Mouse (Mus musculus): ENCODE results near the gene Nudt16l1.

Gene Nudt16l1

DNA sequence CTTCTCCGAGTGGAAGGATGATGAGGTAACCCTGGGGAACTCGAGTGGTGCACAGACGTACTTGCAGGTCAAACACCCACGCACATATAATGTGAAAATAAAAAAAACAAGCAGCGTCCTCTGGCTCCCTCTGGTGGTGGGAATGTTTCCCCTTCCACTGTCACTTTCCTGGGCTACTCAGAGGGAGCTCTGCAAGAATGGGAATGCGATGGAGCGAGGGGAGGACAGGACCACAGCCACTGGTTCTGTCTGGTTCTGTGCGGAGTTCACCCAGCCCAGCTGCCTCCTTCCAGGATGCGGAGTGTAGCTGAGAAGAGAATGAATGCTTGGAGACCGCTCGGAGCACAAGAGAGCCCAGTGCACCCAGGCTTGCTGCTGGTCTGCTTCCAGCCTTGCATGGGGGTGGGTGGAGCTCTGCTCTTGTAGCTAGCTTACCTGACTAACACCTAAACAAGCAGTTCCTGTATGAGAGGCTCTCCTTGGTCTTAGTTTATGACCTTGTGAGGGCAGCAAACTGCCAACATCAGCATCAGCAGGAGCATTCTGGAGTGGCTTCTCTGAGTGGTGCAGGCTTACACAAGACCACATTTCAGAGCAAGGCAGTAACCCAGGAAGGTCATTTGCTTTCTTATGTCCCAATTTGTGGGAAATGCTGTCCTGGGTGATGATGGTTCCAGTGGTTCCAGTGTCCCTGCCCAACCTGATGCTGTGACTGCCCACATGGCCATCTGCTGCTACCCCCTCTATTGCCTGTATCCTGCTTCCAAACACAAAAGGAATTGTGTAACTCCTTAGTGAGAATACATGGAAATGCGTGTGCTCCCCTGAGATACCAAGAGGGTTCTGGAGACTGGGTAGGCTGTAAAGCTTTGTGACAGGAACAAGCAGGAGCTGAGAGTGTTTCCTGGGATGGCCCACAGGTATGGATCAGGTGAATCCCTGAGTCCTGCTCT is 24.5 kb upstream of the Nudt16l1 start:
- peak; percentile 92 for DNase-seq (ENCODE audit: low spot score)

DNA sequence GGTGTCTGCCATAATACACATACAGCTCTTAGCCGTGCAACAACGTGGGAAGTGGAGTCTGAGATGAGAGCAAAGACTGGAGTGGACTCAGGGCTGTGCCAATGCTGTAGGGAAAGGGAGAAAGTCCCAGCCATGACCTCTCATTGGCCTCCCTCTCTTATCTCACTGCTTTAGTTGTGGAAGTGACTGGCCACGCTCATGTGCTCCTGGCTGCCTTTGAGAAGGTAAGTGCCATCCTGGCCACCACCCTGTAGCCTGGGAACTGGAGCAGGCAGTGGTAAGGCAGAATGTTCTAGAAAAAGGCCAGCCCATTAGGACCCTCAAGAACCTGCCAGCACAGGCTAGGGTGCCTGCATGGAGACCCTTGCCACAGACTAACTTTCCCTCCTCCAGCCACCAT is 22.6 kb upstream of the Nudt16l1 start:
- no peak for DNase-seq (ENCODE audit: low spot score)

- DNase-seq (ENCODE audit: low spot score): no peak
Measured at GRCm38 (mm10) chr16:4916608-4917007, 22.0 kb upstream of the Nudt16l1 start.

- DNase-seq (ENCODE audit: low spot score): no peak
Measured at GRCm38 (mm10) chr16:4920556-4920955, 18.0 kb upstream of the Nudt16l1 start.

- no peak for DNase-seq (ENCODE audit: low spot score)
Measured at GRCm38 (mm10) chr16:4922481-4922880, 16.1 kb upstream of the Nudt16l1 start.

- DNase-seq (ENCODE audit: low spot score): no peak
Measured at GRCm38 (mm10) chr16:4923996-4924395, 14.6 kb upstream of the Nudt16l1 start.

DNA sequence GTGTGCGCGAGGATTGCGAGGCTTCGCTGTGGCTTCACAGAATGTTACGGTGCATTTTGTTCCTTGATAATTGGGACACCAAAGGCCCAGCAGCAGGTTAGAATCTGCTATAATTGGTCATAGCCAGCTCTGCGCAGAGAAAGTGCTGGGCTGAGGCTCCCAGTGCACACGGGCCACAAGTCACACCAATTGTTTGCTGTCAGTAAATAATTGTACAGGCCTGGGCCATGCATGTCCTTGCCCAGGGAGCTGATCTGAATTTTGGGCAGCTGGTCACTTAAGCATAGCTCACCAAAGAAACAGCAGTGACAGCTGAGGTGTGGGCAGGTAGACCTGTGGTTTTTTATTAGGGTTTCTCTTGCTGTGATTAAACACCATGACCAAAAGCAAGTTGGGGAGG is 10.6 kb upstream of the Nudt16l1 start:
- no peak for DNase-seq (ENCODE audit: low spot score)

DNA sequence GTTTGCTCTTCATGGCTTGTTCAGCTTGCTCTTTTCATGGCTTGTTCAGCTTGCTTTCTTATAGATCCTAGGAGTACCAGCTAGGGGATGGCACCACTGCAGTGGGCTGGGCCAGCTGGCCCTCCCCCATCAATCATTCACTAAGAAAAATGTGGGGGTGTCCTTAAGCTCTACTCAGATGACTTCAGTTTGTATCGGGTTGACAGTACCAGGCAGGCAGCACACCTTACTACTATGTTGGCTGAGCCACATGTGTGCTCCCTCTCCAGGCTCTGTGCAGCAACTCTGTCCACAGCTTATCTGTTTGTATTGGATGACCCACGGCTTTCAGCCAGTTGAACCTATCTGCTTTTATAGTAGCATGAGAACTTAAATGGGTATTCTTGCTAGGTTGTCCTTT is 10.1 kb upstream of the Nudt16l1 start:
- DNase-seq (ENCODE audit: low spot score): no peak

GRCm38 (mm10) chr16:4932429-4932828 is 6.1 kb upstream of the Nudt16l1 start:
- DNase-seq (ENCODE audit: low spot score): no peak

DNA sequence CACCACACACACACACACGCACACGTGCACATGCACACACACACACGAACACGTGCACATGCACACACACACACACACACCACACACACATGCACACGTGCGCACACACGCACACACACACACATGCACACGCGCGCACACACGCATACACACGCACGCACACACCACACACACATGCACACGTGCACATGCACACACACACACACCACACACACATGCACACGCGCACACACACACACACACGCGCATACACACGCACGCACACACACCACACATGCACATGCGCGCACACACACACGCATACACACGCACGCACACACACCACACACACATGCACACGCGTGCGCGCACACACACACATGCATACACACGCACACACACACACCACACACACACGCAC is 3.1 kb upstream of the Nudt16l1 start:
- no peak for DNase-seq (ENCODE audit: low spot score)

DNA sequence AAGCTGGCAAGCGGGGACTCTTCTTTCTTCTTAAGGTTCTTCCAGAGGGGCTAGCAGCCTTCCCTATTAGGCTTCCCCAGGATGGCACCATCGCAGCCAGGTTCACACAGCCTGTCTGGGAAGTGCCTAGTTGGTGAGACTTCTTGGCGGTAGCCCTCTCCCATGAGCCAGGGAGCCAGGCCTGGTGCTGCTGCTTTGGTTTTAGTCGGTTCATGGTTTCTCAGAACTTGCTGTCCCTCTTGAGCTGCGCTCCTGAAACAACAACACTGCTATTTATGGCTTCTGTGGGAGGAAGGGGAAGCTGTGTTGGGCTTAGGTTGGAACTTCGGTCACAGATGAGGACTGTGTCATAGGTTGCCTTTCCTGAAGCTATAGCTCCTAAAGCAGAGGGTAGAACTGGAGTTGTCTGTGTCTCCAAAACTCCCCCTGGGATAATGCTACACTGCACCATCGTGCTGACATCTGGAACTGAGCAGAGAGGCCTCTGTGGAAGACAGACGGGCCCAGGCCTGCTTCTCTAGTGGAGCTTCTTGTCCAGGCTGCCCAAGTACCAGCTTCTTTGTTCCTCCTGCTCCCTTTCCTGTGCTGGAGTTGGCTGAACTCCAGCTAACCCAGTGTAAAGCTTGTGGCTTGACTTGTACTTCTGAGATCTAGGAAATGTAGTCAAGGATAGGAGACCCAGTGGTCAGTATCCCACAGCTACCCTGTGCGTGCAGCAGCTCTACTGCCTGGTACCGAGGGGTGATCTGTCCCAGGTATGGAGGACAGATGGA is 2.4 kb upstream of the Nudt16l1 start:
- DNase-seq (ENCODE audit: low spot score): no peak

GRCm38 (mm10) chr16:4937351-4938190 is 990 bp upstream of the Nudt16l1 start:
- DNase-seq (ENCODE audit: low spot score): no peak

- DNase-seq (ENCODE audit: low spot score): peak; percentile 96
Measured at GRCm38 (mm10) chr16:4938989-4939388, 428 bp downstream of the Nudt16l1 start.

GRCm38 (mm10) chr16:4939412-4939811 is 851 bp downstream of the Nudt16l1 start:
- peak; percentile 32 for DNase-seq (ENCODE audit: low spot score)

DNA sequence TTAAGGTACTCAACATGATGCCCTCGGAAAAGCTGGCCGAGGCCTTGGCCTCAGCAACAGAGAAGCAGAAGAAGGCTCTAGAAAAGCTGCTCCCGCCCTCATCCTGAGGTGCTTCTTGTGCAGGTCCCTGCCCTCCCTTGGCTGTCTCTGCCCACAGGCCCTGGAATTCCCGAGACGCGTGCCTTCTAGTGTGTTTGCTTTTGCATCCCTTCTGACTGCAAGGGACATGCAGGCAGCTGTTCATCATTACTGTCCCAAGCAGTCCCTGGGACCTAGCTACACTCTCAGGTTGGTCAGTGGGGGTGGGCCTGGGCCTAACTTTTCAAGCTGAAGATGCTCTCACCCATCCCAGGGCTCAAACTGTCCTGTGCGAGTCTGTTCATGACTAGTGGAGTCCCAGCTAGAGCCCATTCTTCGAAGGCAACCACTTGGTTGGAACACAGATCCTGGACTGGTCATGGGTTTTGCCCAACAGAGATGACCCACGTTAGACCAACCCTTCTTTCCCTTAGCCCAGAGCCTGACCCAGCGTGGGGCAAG is 1.8 kb downstream of the Nudt16l1 start:
- no peak for DNase-seq (ENCODE audit: low spot score)

DNA sequence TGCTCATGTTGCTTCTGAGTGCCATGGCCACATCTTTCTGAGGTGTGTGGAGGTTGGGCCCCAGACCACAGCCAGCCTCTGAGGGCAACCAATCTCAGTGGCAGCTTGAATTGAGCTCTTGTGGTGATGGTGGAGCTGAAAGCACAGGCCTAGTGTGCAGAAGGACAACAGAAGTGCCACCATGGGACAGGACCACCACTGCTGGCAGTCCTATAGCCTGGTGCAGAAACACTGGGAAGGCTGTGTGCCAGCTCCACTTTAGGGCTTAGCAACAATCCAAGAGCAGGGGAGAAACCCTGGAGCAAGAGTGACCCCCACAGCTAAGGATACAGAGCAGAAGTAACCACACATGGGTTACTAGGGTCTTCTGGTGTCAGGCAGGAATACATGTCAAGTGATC is 2.5 kb downstream of the Nudt16l1 start:
- DNase-seq (ENCODE audit: low spot score): no peak

GRCm38 (mm10) chr16:4942868-4943267 is 4.3 kb downstream of the Nudt16l1 start:
- no peak for DNase-seq (ENCODE audit: low spot score)

- no peak for DNase-seq (ENCODE audit: low spot score)
Measured at GRCm38 (mm10) chr16:4943431-4943830, 4.9 kb downstream of the Nudt16l1 start.

DNA sequence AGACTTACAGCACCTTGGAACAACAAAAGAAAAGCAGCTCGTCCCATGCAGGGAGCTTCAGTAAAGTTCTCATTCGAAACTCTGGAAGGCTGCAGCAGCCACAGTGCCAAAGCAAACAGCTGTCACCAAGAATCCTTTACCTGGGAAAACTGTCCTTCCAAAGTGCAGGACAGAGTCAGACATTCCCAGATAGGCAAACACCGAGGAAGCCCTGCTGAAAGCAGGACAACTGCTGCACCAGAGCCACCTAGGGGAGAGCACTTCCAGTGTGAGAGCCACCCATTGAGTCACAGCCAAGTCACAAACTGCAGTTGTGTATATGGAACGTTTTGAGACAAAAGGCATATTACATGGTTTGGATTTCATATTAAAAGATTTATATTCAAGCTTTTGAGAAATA is 6.9 kb downstream of the Nudt16l1 start:
- no peak for DNase-seq (ENCODE audit: low spot score)

DNA sequence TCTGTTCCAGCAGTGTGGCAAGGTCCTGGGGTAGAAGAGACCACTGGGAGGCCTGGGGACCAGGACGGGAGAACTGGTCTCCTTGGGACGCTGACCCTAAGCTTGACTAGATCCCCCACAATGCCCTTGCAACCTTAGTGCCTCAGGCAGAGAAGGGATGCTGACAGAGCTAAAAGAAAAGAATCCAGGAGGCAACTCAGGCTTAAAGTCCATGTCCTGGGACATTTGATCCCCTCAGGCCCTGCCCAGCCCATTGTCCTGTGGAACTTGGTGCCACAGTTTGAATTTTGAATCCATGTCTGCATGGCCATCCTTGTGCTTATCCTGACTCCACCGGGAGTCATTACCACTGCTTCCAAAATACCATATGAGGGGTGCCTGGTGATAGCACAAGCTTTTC is 7.6 kb downstream of the Nudt16l1 start:
- DNase-seq (ENCODE audit: low spot score): no peak

- DNase-seq (ENCODE audit: low spot score): no peak
Measured at GRCm38 (mm10) chr16:4947378-4947777, 8.8 kb downstream of the Nudt16l1 start.

DNA sequence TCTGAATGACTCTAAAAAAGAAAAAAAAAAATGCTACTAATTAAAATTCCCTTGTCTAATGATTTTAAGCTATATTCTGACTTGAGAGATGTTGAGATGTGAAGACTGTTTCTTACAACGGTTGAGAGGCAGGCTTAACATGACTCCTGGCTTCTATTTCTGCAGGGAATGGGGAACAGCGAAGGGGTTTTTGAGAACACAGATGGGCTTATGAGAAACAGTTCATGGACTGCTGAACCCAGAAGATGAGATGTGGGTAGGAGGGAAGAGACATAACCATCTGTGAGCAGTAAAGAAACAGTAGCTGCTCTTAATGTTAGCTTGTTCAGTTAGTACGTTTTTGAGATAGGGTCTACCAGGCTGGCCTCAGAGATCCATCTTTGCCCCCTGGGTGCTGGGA is 18.0 kb downstream of the Nudt16l1 start:
- no peak for DNase-seq (ENCODE audit: low spot score)
